Mouse (Mus musculus): ENCODE measurements around the gene Coro1a.

Gene Coro1a

DNA sequence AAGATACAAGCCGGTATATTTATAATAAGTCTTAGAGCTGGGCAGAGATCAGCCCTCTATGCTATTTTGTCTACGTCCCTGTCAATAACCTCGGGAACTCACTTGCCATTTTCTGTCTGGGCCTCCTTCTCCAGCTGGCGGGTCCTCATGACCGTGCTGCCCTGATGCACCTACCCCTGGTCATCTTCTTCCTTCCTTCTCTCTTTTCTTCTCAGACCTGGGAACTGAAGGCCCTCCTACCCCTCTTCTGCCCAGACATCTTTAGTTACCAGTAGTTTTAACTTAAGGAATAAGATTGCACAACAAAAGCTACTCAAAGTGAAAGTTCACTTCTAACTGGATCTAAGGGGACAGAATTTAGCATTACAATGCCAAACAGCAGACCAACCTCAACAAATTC lies 27.9 kb downstream of the Coro1a start:
- DNase-seq: no peak

DNA sequence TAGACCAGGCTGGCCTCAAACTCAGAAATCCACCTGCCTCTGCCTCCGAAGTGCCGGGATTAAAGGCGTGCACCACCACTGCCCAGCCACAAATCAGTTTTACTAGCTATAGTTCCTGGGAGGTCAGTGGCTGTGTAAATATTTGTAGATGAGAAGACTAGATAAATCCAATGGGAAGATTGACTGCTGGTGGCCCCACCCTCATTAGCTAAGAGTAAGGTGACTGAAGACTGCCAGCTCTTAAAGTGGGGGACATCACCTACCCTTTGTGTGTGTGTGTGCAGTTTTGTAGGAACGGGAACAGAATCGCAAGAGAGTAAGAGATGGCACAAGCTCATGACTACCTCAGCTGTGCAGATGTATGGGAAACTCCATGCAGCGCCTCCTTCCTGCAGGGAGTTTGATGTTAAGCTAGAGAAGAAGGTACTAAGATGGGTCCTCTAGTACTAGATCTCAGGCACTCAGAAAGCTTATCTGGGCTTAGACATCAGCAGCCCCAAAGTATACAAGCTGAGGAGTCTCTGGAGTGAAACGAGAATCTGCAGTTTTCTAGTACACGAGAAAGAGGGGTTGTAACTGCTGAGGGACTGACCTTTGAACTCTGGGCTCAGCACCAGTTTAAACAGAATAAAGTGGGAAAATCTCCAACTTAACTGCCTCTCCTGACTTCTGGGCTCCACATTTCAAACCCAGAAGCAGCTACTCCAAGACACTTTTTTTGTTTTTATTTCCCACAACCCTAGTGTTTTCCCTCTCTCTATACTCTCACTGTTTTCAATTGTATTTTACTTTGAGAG lies 28.8 kb downstream of the Coro1a start:
- no peak for DNase-seq

DNA sequence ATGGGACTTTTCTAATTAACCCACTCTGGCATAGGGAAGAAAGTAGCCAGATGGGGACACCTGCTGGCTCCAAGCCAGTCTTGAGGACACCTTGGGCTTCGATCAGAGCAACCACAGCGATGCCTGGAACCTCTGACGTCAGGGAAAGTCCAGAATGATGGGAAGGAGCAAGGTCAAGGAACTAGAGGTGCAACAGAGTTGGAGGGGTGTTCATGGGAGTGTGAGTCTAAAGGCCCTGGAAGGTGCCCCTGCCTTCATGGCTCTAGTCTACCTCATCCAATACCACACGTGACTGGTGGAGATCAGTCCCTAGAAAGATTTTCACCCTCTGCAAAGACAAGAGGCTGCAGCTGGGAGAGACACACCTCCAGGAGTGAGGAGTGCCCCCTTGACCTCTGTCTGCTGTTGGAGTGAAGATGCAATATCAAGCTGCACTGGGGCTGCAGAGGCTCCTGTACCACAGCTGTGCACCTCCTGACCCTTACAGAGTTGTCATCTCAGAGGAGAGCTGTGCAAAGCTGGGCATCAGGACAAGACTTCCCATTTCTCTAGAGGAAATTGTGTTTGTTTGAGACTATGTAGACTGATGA lies 30.9 kb downstream of the Coro1a start:
- DNase-seq: no peak

DNA sequence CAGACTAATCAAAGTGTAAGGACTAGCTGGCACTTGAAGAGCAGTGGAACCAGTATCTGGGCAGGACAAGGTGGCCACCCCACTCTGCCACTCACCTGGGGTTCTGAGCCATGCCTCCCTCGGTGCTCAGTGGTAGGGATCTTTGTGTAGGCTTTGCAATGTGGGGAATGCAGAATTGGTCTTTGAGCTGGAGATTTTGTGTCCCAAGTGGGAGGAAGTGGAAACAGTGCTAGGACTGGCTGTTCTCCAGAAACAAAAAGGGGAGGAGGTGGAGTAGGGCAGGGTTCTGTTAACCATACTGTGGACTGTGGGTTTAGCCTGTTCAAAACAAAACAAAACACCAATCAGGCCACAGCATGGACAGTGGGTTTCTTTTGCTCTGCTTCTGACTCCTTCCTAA lies 31.4 kb downstream of the Coro1a start, which contains the start of gene Sult1a1:
Gene Sult1a1 (minus strand): TSS at position 226 of the 400 bp plus-strand sequence.
- no peak for DNase-seq

- DNase-seq: no peak
These were observed 32.5 kb downstream of the Coro1a start for GRCm38 (mm10) chr7:126675104-126675503.

GRCm38 (mm10) chr7:126672111-126672510 lies 35.5 kb downstream of the Coro1a start:
- no peak for DNase-seq

DNA sequence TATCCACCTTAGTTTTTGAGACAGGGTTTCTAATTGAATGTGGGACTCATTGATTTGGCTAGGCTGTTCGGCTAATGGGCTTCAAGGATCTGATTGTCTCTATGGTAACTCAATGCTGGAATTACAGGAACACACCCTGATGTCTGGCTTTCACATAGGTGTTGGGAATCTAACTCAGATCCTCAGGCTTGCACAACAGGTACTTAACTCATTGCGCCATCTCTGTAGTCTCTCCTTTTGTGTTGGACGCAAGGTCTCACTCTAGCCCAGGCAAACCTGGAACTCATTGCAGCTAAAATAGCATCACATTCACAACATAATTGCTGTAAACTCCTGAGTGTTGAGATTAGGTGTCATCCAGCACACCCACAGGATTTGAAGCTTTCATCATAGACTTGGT lies 37.4 kb downstream of the Coro1a start:
- DNase-seq: no peak

- no peak for DNase-seq
These were observed 39.1 kb downstream of the Coro1a start for GRCm38 (mm10) chr7:126668452-126668851.

DNA sequence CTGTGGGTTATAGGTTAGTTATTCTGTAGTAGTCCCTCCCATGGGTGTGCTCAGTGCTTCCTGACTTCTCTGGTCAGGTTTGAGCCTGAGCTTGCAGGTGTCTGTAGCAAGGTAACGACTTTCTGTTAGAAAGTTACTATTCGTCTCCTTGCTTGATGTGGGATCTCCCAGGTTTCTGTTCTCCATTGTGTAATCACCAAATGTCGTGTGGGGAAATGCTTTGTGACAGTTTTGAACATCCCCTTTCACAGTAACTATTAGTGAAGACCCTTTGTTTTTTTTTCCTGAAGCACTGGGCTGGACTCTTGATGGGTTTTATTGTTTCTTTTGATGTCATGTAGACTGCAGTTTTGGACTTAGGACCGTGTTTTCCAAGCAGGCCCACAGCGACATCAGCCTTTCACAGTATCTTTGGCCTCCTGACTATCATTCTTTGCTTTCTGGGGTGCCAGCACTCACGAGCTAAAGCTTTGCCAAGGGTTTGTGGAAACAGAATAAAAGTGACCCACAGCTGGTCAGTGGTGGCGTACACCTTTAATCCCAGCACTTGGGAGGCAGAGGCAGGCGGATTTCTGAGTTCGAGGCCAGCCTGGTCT lies 40.0 kb downstream of the Coro1a start:
- DNase-seq: no peak

DNA sequence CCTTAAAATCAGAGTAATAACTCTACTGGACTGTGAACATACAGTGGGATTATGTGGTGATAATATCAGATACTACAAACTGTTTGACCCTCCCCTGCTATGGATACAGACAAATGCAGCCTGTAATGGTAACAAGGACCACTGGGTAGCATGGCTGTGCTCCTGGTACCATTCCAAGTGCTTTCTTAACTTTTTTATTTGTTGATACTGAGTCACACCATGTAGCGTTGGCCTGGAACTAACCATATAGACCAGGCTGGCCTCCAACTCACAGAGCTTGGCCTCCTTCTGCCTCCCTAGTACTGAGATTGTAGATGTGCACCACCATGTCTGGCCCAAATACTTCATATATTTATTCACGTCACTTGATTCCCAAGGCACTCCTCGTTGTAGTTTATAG lies 42.3 kb downstream of the Coro1a start:
- no peak for DNase-seq

DNA sequence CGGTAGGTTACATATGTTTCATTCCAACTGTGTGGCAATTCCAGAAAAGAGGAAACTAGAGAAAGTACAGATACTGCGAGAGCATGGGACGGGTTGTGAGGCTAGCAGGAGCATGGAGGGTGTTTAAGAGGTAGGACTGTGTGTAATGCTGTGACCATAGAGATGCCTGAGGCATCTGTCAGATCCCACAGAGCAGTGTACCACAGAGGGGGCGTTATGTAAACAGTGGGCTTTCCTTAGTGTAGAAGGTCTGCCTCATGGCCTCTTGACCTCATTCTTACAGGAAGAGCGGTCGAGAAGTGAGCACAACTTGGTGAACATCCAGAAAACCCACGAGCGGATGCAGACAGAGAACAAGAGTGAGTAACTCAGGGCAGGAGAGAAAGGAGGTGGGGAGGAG lies 43.9 kb downstream of the Coro1a start:
- no peak for DNase-seq

DNA sequence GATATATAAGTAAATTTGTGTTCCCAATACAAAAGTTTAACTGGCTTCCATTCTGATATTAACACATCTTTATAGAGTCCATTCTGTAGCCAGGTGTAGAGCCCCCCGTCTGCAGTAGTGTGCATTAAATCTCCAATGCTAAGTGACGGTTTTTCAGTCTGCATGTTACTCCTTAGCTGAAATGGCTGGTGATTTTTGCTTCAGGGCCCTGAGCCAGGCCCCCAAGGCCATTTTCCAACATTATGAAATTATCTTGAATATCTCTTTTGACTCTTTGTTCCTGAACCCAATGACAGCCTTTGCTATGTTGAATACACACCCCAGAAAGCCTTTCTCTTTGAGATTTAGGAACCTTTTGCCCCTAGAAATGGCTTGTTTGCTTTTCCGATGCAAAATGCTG lies 47.8 kb downstream of the Coro1a start:
- no peak for DNase-seq

- no peak for DNase-seq
These were observed 50.1 kb downstream of the Coro1a start for GRCm38 (mm10) chr7:126657522-126657921.

DNA sequence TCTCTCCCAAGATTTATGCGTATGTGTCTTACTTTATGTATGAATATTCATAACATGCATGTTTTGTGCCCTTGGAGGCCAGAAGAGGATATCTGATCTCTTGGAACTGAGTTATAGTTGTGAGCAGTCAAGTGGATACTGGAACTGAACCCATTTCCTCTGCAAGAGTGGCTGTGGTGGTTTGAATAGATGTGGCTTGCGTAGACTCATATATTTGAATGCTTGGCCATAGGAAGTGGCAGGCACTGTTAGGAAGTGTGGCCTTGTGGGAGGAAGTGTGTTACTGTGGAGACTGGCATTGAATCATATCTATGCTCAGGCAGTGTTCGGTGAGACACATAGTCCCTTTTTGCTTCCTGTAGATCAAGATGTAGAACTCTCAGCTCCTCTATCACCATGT lies 51.9 kb downstream of the Coro1a start:
- no peak for DNase-seq

DNA sequence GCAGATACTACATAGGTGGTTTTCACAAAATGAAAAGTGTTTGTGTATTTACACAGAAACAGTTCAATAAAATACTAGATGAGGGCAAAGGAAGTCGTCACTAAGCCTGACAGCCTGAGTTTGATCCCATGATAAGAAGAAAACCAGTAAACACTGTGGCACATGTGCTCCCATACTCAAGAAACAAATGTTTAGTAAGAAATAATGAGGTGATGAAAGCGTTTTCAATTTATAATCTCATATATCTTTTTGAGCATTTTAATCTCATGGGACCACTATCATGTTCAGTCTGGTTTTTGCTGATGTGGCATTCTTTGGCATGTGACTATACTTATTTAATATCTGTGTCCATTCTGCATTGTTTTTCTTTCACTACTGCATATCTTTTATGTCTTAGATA lies 53.6 kb downstream of the Coro1a start:
- no peak for DNase-seq

- no peak for DNase-seq
These were observed 56.7 kb downstream of the Coro1a start for GRCm38 (mm10) chr7:126650852-126651251.
